Mouse (Mus musculus) spleen, postnatal 10 days (tissue): Measurements from ENCODE around the gene H2-Ab1.

Source experiments
- DNase-seq, 2 experiments: peaks; one replicate each; pipeline ENCODE4 v3.0.0; 2021 to 2022; ENCODE audit warnings: low spot score in 2 of 2

Gene H2-Ab1

GRCm38 (mm10) chr17:34238706-34239105, 18.8 kb upstream of the H2-Ab1 start, which contains the start of gene H2-Ob:
Gene H2-Ob (plus strand): TSS chr17:34238903.
- peak in 1 of 2 experiments; percentile 68 for DNase-seq

GRCm38 (mm10) chr17:34239601-34240041, 17.9 kb upstream of the H2-Ab1 start:
- peak in 1 of 2 experiments; percentile 33 for DNase-seq

GRCm38 (mm10) chr17:34240366-34240765, 17.1 kb upstream of the H2-Ab1 start:
- peak in 1 of 2 experiments; percentile 9 for DNase-seq

- peak in 1 of 2 experiments; percentile 13 for DNase-seq
Observed at GRCm38 (mm10) chr17:34240916-34241315, 16.6 kb upstream of the H2-Ab1 start.

GRCm38 (mm10) chr17:34244656-34245055, 12.8 kb upstream of the H2-Ab1 start:
- DNase-seq, result peak in 1 of 2 experiments; percentile 2

GRCm38 (mm10) chr17:34247047-34247446, 10.4 kb upstream of the H2-Ab1 start:
- peak in 1 of 2 experiments; percentile 20 for DNase-seq

GRCm38 (mm10) chr17:34248764-34249163, 8.7 kb upstream of the H2-Ab1 start:
- peak in 1 of 2 experiments; percentile 27 for DNase-seq

- DNase-seq, result peak in 1 of 2 experiments; percentile 3
Observed at GRCm38 (mm10) chr17:34249361-34249760, 8.1 kb upstream of the H2-Ab1 start.

- peak in 1 of 2 experiments; percentile 59 for DNase-seq
Observed at GRCm38 (mm10) chr17:34249878-34250277, 7.6 kb upstream of the H2-Ab1 start.

- DNase-seq, result peak in 1 of 2 experiments; percentile 24
Observed at GRCm38 (mm10) chr17:34251666-34252065, 5.8 kb upstream of the H2-Ab1 start.

- DNase-seq, result no peak
Observed at GRCm38 (mm10) chr17:34256501-34256900, 988 bp upstream of the H2-Ab1 start.

GRCm38 (mm10) chr17:34260551-34260950, 3.1 kb downstream of the H2-Ab1 start:
- no peak for DNase-seq

- DNase-seq, result peak in 1 of 2 experiments; percentile 73
Observed at GRCm38 (mm10) chr17:34261502-34261901, 4.0 kb downstream of the H2-Ab1 start.

GRCm38 (mm10) chr17:34263068-34263467, 5.6 kb downstream of the H2-Ab1 start:
- DNase-seq, result peak; percentile 59 to 75

GRCm38 (mm10) chr17:34263811-34264371, 6.4 kb downstream of the H2-Ab1 start:
- DNase-seq, result peak in 1 of 2 experiments; percentile 71

- peak in 1 of 2 experiments; percentile 37 for DNase-seq
Observed at GRCm38 (mm10) chr17:34264452-34265351, 7.2 kb downstream of the H2-Ab1 start.

- no peak for DNase-seq
Observed at GRCm38 (mm10) chr17:34268262-34268661, 10.8 kb downstream of the H2-Ab1 start.

- no peak for DNase-seq
Observed at GRCm38 (mm10) chr17:34268748-34269147, 11.3 kb downstream of the H2-Ab1 start.

GRCm38 (mm10) chr17:34269817-34270216, 12.3 kb downstream of the H2-Ab1 start:
- DNase-seq, result no peak

- DNase-seq, result no peak
Observed at GRCm38 (mm10) chr17:34270230-34270629, 12.7 kb downstream of the H2-Ab1 start.

GRCm38 (mm10) chr17:34270940-34271339, 13.5 kb downstream of the H2-Ab1 start:
- DNase-seq, result no peak

GRCm38 (mm10) chr17:34272102-34272501, 14.6 kb downstream of the H2-Ab1 start:
- no peak for DNase-seq
